Mouse (Mus musculus) brain, embryonic 14.5 days (tissue): ENCODE data around the gene Sept5. TPM values are rescaled to one million over a fixed set of nuclear protein-coding genes. Genes with fewer than 3 reads are reported as not detected.
A peak's percentile ranks its signal among the peaks of the same experiment; 100 is the strongest.

ENCODE experiments used
- DNase-seq: peaks from one replicate; pipeline ENCODE4 v3.0.0-alpha.2; 2011; ENCODE audit warnings: low read depth
- CTCF ChIP-seq: fragments of 200-500 bp; IDR thresholded peaks from 2 replicates; pipeline ENCODE4 v1.5.1; 2012; ENCODE audit warnings: inconsistent platforms, mild to moderate bottlenecking, moderate library complexity, borderline replicate concordance; ENCODE audit not compliant: insufficient read depth, insufficient read length; ENCODE audit errors: extremely low read depth
- POLR2A ChIP-seq: fragments of 200-500 bp; IDR thresholded peaks from 2 replicates; pipeline ENCODE4 v1.6.1; 2012; ENCODE audit warnings: mild to moderate bottlenecking, inconsistent platforms, borderline replicate concordance; ENCODE audit not compliant: poor library complexity, insufficient read depth, insufficient read length, severe bottlenecking; ENCODE audit errors: extremely low read depth
- polyA plus RNA-seq: library from polyadenylated mRNA; depleted of rRNA; stranded (reverse); fragments of >200 nt; gene quantifications from 2 replicates; pipeline ENCODE4 v1.2.3, GENCODE M21; 2012

Sept5 gene
- polyA plus RNA-seq, 1 experiment, result 348 TPM

GRCm38 (mm10) chr16:18645329-18645728 is 15.6 kb upstream of the Sept5 start:
- no peak for TF ChIP-seq CTCF
- TF ChIP-seq POLR2A, result no peak
- DNase-seq, result no peak

- TF ChIP-seq POLR2A, result no peak
- TF ChIP-seq CTCF, result no peak
- DNase-seq, result no peak
Observed at GRCm38 (mm10) chr16:18644485-18644884, 14.7 kb upstream of the Sept5 start.

- DNase-seq, result no peak
- no peak for TF ChIP-seq CTCF
- no peak for TF ChIP-seq POLR2A
Observed at GRCm38 (mm10) chr16:18643406-18643998, 13.7 kb upstream of the Sept5 start.

- no peak for TF ChIP-seq CTCF
- TF ChIP-seq POLR2A, result no peak
- DNase-seq, result no peak
Observed at GRCm38 (mm10) chr16:18642897-18643296, 13.1 kb upstream of the Sept5 start.

- TF ChIP-seq POLR2A (no peak), CTCF (no peak)
- DNase-seq, result no peak
Observed at GRCm38 (mm10) chr16:18642291-18642690, 12.5 kb upstream of the Sept5 start.

GRCm38 (mm10) chr16:18639382-18639929 is 9.7 kb upstream of the Sept5 start:
- no peak for DNase-seq
- TF ChIP-seq POLR2A, result no peak
- TF ChIP-seq CTCF, result no peak

- no peak for DNase-seq
- TF ChIP-seq POLR2A (no peak), CTCF (no peak)
Observed at GRCm38 (mm10) chr16:18638396-18638795, 8.6 kb upstream of the Sept5 start.

- DNase-seq, result no peak
- TF ChIP-seq CTCF (no peak), POLR2A (no peak)
Observed at GRCm38 (mm10) chr16:18636804-18637203, 7.0 kb upstream of the Sept5 start.

GRCm38 (mm10) chr16:18636401-18636800 is 6.6 kb upstream of the Sept5 start:
- TF ChIP-seq POLR2A (no peak), CTCF (no peak)
- DNase-seq, result no peak

GRCm38 (mm10) chr16:18633333-18633732 is 3.6 kb upstream of the Sept5 start:
- no peak for DNase-seq
- TF ChIP-seq POLR2A (no peak), CTCF (no peak)

- no peak for DNase-seq
- TF ChIP-seq CTCF (no peak), POLR2A (no peak)
Observed at GRCm38 (mm10) chr16:18632816-18633215, 3.1 kb upstream of the Sept5 start.

GRCm38 (mm10) chr16:18632059-18632458 is 2.3 kb upstream of the Sept5 start:
- TF ChIP-seq CTCF, result peak; percentile 39; the same call in 1 of the 2 replicates
- no peak for TF ChIP-seq POLR2A
- peak; percentile 34 for DNase-seq

GRCm38 (mm10) chr16:18631141-18631540 is 1.4 kb upstream of the Sept5 start:
- TF ChIP-seq CTCF (no peak), POLR2A (no peak)
- no peak for DNase-seq

- no peak for TF ChIP-seq CTCF
- no peak for TF ChIP-seq POLR2A
- DNase-seq, result no peak
Observed at GRCm38 (mm10) chr16:18630291-18630690, 537 bp upstream of the Sept5 start.
